Mouse (Mus musculus): ENCODE data around the gene Cpa5. TPM values are rescaled to one million over a fixed set of nuclear protein-coding genes. Genes with fewer than 3 reads are reported as not detected.

Gene Cpa5
- polyA plus RNA-seq, 1 experiment from 2014 or later = 0.16 TPM

DNA sequence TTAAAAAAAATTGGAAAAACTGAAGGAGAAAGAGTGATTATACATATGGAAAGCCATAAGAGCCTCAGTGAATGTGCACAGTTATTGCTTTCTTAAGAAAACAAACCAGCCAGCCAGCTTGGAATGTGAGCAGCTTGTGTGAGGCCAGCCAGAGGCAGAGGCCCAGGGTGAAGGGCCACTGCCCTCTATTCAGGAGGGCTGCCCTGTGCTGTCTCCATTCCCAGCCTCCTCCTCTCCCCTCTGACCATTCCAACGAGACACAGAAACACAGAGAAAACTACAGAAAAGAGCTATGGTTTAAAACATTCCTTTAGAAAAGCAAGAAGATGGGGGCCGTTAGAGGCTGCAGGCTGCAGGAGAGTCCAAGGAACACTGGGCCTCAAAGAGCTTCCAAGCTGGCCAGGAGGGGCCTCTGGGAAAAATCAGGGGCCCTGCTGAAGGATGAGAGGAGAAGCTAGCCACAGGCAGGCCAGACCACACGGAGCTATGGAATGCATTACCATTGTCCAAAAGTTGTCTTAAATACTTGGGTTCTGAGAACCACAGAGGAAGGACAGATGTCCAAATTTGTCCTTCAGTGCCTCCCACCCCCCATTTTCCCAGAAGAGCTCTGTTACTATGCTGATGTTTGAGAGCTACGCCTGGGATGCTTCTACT, 25.5 kb downstream of the Cpa5 start:
- DNase-seq (ENCODE audit: low spot score) (no peak), ATAC-seq (ENCODE audit: low FRiP score, low TSS enrichment) (no peak; the same call in 1 of the 2 replicates)
- no peaks in the 10 kb centered on the region for H3K4me1 ChIP-seq (replicated peaks; ENCODE audit: control insufficient read depth, insufficient read depth)
- no peak overlapping the region for H3K4me3 ChIP-seq (ENCODE audit: low read depth, low read length)
- H3K4me2 ChIP-seq (replicated peaks; ENCODE audit: low read depth) = no peak overlapping the region
- no peaks in the 10 kb centered on the region for H3K27me3 ChIP-seq (ENCODE audit: control insufficient read depth, insufficient read depth, low read length)
- WGBS = 28% methylated on average over 4 of the region's 4 CpGs
- TF ChIP-seq EP300 (optimal IDR thresholded peaks at IDR 0.05) (no peak), CTCF (IDR thresholded peaks at IDR 0.05; ENCODE audit: low read depth) (no peak)
- peak overlapping the region; percentile 71 for H3K27ac ChIP-seq (replicated peaks)
- no peaks in the 10 kb centered on the region for H3K36me3 ChIP-seq (ENCODE audit: control insufficient read depth, insufficient read depth, low read length)
- H3K9ac ChIP-seq (ENCODE audit: low read length) = no peak overlapping the region
- no peaks in the 10 kb centered on the region for H3K9me3 ChIP-seq (ENCODE audit: control insufficient read depth, low read length)

DNA sequence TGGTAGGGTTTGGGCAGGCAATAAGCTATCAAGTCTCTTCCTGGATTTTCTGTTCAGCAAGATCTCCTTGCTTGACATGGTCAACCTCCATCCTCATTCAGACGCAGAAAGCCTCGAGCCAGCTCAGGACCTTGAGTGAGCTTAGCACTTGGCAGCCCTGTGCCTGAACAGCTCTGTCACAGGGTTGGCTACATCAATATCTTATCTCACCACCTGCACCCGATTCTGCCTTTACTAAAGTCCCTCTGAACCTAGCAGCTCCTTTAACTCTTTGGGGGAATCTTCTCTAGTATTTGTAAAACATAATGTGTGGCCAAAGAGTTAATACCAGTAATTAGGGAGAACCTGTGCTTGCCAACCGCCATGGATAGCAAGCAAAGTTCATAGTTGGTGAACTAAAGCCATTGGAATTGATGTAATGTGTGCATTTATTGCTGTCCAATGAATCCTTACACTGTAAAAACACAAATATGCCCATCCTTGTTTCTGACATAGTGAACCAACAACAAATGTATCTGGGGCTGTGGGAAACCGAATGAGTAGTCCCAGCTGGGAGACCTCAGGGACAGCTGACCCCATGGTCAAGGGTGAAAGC, 28.0 kb downstream of the Cpa5 start, which contains the start of gene Cpa1:
Cpa1 (plus strand) TSS at position 545 of the 595 bp plus-strand sequence.
- no peaks in the 10 kb centered on the region for H3K27me3 ChIP-seq (ENCODE audit: control insufficient read depth, insufficient read depth, low read length)
- H3K27ac ChIP-seq (replicated peaks) = no peak within 1 kb of the TSS
- no peak within 1 kb of the TSS for H3K9ac ChIP-seq (ENCODE audit: low read length)
- no peak within 1 kb of the TSS for H3K4me3 ChIP-seq (ENCODE audit: low read depth, low read length)
- H3K36me3 ChIP-seq (ENCODE audit: control insufficient read depth, insufficient read depth, low read length) = no peaks in the 10 kb centered on the region
- H3K9me3 ChIP-seq (ENCODE audit: control insufficient read depth, low read length) = no peaks in the 10 kb centered on the region
- no peak within 1 kb of the TSS for H3K4me2 ChIP-seq (replicated peaks; ENCODE audit: low read depth)
- TF ChIP-seq CTCF (IDR thresholded peaks at IDR 0.05; ENCODE audit: low read depth) = no peak
- TF ChIP-seq EP300 (optimal IDR thresholded peaks at IDR 0.05) = no peak
- ATAC-seq (ENCODE audit: low FRiP score, low TSS enrichment) (no peak), DNase-seq (ENCODE audit: low spot score) (no peak)
- 71% methylated on average over 5 of the region's 5 CpGs for WGBS
- no peaks in the 10 kb centered on the region for H3K4me1 ChIP-seq (replicated peaks; ENCODE audit: control insufficient read depth, insufficient read depth)

DNA sequence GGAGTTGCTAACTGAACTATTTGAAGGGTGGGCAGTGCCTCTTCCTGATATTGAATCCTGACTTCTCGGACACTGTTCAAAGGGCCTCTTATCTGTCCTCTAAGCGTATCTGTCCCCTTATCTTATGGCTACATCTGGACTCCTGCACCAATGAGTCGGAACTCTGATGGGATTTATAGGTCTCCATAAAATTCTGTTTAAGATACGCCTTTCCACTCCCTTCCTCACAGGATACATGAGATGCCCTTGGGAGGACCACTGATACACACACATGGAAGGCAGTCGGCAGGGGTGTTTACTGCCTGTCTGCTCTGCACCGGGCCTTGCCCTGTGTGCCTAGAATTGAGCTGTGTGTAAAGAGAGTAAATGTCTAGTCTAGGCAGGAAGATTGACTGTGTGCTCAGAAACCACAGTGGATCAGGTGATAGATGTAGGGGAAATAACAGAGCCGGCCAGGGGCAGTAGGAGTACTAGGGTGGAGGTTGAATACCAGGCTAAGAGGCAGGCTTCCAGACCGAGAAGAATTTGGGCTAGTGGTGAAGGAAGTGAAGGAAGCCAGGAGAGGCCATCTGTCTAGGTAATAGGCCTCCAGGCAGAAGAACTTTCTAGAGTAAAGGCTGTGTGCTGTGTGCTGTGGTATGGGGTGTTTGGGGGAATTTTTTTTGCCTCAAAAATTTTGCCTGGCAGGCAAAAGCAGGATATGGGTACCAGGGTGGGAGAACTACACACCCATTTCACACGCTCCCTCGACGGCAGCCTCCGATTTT, 33.1 kb downstream of the Cpa5 start:
- Histone ChIP-seq H3K4me3 (ENCODE audit: low read depth, low read length) (no peak overlapping the region), H3K9me3 (ENCODE audit: control insufficient read depth, low read length) (no peaks in the 10 kb centered on the region), H3K4me2 (replicated peaks; ENCODE audit: low read depth) (no peak overlapping the region), H3K9ac (ENCODE audit: low read length) (no peak overlapping the region), H3K27me3 (ENCODE audit: control insufficient read depth, insufficient read depth, low read length) (no peaks in the 10 kb centered on the region), H3K36me3 (ENCODE audit: control insufficient read depth, insufficient read depth, low read length) (no peaks in the 10 kb centered on the region), H3K4me1 (replicated peaks; ENCODE audit: control insufficient read depth, insufficient read depth) (no peaks in the 10 kb centered on the region), H3K27ac (replicated peaks) (no peak overlapping the region)
- DNase-seq (ENCODE audit: low spot score) (no peak), ATAC-seq (ENCODE audit: low FRiP score, low TSS enrichment) (no peak)
- TF ChIP-seq CTCF (IDR thresholded peaks at IDR 0.05; ENCODE audit: low read depth) (no peak), EP300 (optimal IDR thresholded peaks at IDR 0.05) (no peak)
- 69% methylated on average over 12 of the region's 12 CpGs for WGBS

DNA sequence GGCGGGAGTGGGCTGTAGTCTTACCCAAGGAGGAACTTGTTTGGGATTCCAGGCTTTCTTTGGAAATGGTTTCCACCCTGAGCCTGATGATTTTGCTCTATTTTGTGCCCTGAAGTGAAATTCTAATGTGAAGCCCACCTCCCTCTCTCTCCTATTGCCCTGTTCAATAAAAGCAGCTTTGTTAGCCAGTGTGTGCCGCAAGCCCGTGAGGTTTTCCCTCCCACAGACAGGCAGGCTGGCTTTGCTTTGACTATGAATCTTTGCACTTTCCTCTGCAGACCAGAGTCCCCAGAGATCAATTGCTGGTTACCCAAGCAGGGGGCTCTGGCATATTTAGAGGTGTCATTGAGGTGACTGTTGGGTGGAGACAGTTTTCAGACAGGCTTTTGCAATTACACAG, 33.7 kb downstream of the Cpa5 start:
- no peaks in the 10 kb centered on the region for H3K9me3 ChIP-seq (ENCODE audit: control insufficient read depth, low read length)
- DNase-seq (ENCODE audit: low spot score) (no peak), ATAC-seq (ENCODE audit: low FRiP score, low TSS enrichment) (no peak)
- H3K4me3 ChIP-seq (ENCODE audit: low read depth, low read length) = no peak overlapping the region
- no peak overlapping the region for H3K4me2 ChIP-seq (replicated peaks; ENCODE audit: low read depth)
- no peak overlapping the region for H3K27ac ChIP-seq (replicated peaks)
- no peak for TF ChIP-seq CTCF (IDR thresholded peaks at IDR 0.05; ENCODE audit: low read depth)
- WGBS = 76% methylated on average over 3 of the region's 3 CpGs
- H3K4me1 ChIP-seq (replicated peaks; ENCODE audit: control insufficient read depth, insufficient read depth) = no peaks in the 10 kb centered on the region
- no peaks in the 10 kb centered on the region for H3K36me3 ChIP-seq (ENCODE audit: control insufficient read depth, insufficient read depth, low read length)
- H3K27me3 ChIP-seq (ENCODE audit: control insufficient read depth, insufficient read depth, low read length) = no peaks in the 10 kb centered on the region
- H3K9ac ChIP-seq (ENCODE audit: low read length) = no peak overlapping the region

DNA sequence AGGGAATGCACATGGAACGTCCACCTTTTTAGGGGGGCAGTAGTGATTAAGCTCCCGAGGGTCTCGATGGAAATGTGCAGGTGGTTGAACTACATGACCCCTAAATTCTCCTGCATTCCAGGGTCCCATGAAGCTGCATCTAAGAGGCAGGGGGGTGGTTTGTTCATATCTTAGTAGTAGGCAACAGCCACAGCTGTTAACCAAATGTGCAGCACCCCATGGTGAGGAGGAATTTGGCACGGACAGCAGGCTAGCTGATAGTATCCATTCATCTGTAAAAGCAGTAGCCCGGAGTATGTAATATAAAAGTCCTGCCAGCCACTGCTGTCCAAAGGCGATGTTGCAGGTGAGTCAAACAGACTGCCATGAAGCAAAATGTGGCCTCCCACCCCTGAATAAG, 34.6 kb downstream of the Cpa5 start:
- H3K4me2 ChIP-seq (replicated peaks; ENCODE audit: low read depth) = no peak overlapping the region
- no peaks in the 10 kb centered on the region for H3K36me3 ChIP-seq (ENCODE audit: control insufficient read depth, insufficient read depth, low read length)
- no peaks in the 10 kb centered on the region for H3K27me3 ChIP-seq (ENCODE audit: control insufficient read depth, insufficient read depth, low read length)
- H3K4me1 ChIP-seq (replicated peaks; ENCODE audit: control insufficient read depth, insufficient read depth) = no peaks in the 10 kb centered on the region
- H3K4me3 ChIP-seq (ENCODE audit: low read depth, low read length) = no peak overlapping the region
- no peak for TF ChIP-seq CTCF (IDR thresholded peaks at IDR 0.05; ENCODE audit: low read depth)
- no peak for TF ChIP-seq EP300 (optimal IDR thresholded peaks at IDR 0.05)
- no peak overlapping the region for H3K27ac ChIP-seq (replicated peaks)
- H3K9ac ChIP-seq (ENCODE audit: low read length) = no peak overlapping the region
- 74% methylated on average over 6 of the region's 6 CpGs for WGBS
- H3K9me3 ChIP-seq (ENCODE audit: control insufficient read depth, low read length) = no peaks in the 10 kb centered on the region
- DNase-seq (ENCODE audit: low spot score) (no peak), ATAC-seq (ENCODE audit: low FRiP score, low TSS enrichment) (no peak)

All from stomach, postnatal 0 days (tissue).